Mouse (Mus musculus) kidney, adult 2 months (tissue): ENCODE results near the gene Pqlc2.

ENCODE experiments used
- CTCF ChIP-seq: fragments of 200-500 bp; conservative IDR thresholded peaks from 2 replicates; pipeline ENCODE4 v1.5.1; 2011; ENCODE audit warnings: low read depth, mild to moderate bottlenecking, control low read depth, low read length, moderate library complexity, mixed read lengths; ENCODE audit not compliant: insufficient read depth, insufficient read length
- POLR2A ChIP-seq: fragments of 200-500 bp; IDR thresholded peaks from one replicate; pipeline ENCODE4 v1.6.1; 2011; ENCODE audit warnings: low read depth, low read length, control low read depth

GRCm38 (mm10) chr4:139305521-139305920 lies 5.0 kb downstream of the Pqlc2 start:
- no peak for TF ChIP-seq POLR2A
- no peak for TF ChIP-seq CTCF
